Comparison of ENCODE assay signal across 15 mouse cellular contexts in genomic region chr14:8094931-8095561, GRCm38 (mm10). TPM values are rescaled to one million over a fixed set of nuclear protein-coding genes. Genes with fewer than 3 reads are reported as not detected.
DNase-seq lines count a peak whose midpoint lies in the region; ATAC-seq and TF ChIP-seq lines count a peak whose summit lies in the region.
"Had no signal": no experiment of that assay in that cellular context is flagged by ENCODE, and none has a peak within 500 bp of the region (broad histone marks: within the 10 kb centered on the region; RNA-seq: fewer than 3 reads in every experiment).

No protein-coding gene starts in this region.

- H3K36me3 ChIP-seq in heart, postnatal 0 days (replicated peaks; ENCODE audit: control insufficient read depth, insufficient read depth, low read length), result peaks cover 15% of the 10 kb centered on the region
- peaks cover 8% of the 10 kb centered on the region for H3K36me3 ChIP-seq in lung, embryonic 15.5 days
- H3K36me3 ChIP-seq in small intestine, adult 2 months (ENCODE audit: control insufficient read depth, insufficient read depth, low read length), result peaks cover 4% of the 10 kb centered on the region

- no peaks in the 10 kb centered on the region for H3K27me3 ChIP-seq in heart, postnatal 0 days (ENCODE audit: control insufficient read depth, insufficient read depth, low read length)
- H3K27me3 ChIP-seq in lung, embryonic 15.5 days, result no peaks in the 10 kb centered on the region
- H3K27me3 ChIP-seq in small intestine, adult 2 months (ENCODE audit: control insufficient read depth, insufficient read depth, low read length), result no peaks in the 10 kb centered on the region
- H3K27me3 ChIP-seq: hindbrain, embryonic 13.5 days; limb, embryonic 12.5 days; Patski had no signal

- 57% methylated on average over 3 of the region's 3 CpGs for WGBS in heart, postnatal 0 days
- 27% methylated on average over 3 of the region's 3 CpGs for WGBS in lung, embryonic 15.5 days
- WGBS in small intestine, adult 2 months, result 24% methylated on average over 3 of the region's 3 CpGs

- TF ChIP-seq EP300 in heart, postnatal 0 days (IDR thresholded peaks at IDR 0.05; ENCODE audit: low read depth), result no peak

- no peak overlapping the region for H3K4me3 ChIP-seq in heart, postnatal 0 days (ENCODE audit: low read depth, low read length)
- H3K4me3 ChIP-seq in lung, embryonic 15.5 days, result no peak overlapping the region
- H3K4me3 ChIP-seq in brown adipose tissue, adult 24 weeks (ENCODE audit: insufficient read depth, low read depth, low read length), result no peak overlapping the region; the same call in 1 of the 2 replicates
- H3K4me3 ChIP-seq in small intestine, adult 2 months (ENCODE audit: low read depth, low read length), result no peak overlapping the region
- H3K4me3 ChIP-seq: hindbrain, embryonic 13.5 days; limb, embryonic 12.5 days; midbrain, embryonic 10.5 days had no signal

- H3K4me1 ChIP-seq in heart, postnatal 0 days (ENCODE audit: control insufficient read depth, insufficient read depth), result peaks cover 8% of the 10 kb centered on the region
- peaks cover 23% of the 10 kb centered on the region for H3K4me1 ChIP-seq in lung, embryonic 15.5 days
- H3K4me1 ChIP-seq in brown adipose tissue, adult 24 weeks (ENCODE audit: control insufficient read depth, insufficient read depth, insufficient read length, low read length), result peaks cover 11% of the 10 kb centered on the region; the same call in 1 of the 2 replicates
- H3K4me1 ChIP-seq in small intestine, adult 2 months (ENCODE audit: control insufficient read depth, insufficient read depth, insufficient read length, low read length), result peaks cover 20% of the 10 kb centered on the region

- no peak for DNase-seq in heart, postnatal 0 days (ENCODE audit: low spot score)
- DNase-seq in heart, postnatal 25 days (ENCODE audit: low spot score), result no peak
- DNase-seq in lung, postnatal 36 days, result no peak
- no peak for DNase-seq in adrenal gland, adult 18-20 months (ENCODE audit: low spot score in 2 of 2)
- DNase-seq in MN1 (ENCODE audit: low spot score), result no peak
- DNase-seq: layer of hippocampus, postnatal 36 days; thymus, adult 18-20 months had no signal

- 0 out of 2 replicates have a peak overlapping the region, but pooled peaks have one; percentile 38 for H3K9ac ChIP-seq in heart, postnatal 0 days (replicated peaks; ENCODE audit: low read depth, low read length)
- no peak overlapping the region for H3K9ac ChIP-seq in lung, embryonic 15.5 days
- H3K9ac ChIP-seq: limb, embryonic 12.5 days had no signal

- TF ChIP-seq CTCF in heart, postnatal 0 days (IDR thresholded peaks at IDR 0.05; ENCODE audit: low read depth), result no peak
- no peak for TF ChIP-seq CTCF in small intestine, adult 2 months (IDR thresholded peaks at IDR 0.05; ENCODE audit: extremely low read depth, insufficient read length, insufficient replicate concordance, low read depth, low read length)

- peak overlapping the region; percentile 81 for H3K27ac ChIP-seq in heart, postnatal 0 days (ENCODE audit: low read depth)
- peak overlapping the region; percentile 69 for H3K27ac ChIP-seq in lung, embryonic 15.5 days
- H3K27ac ChIP-seq in brown adipose tissue, adult 24 weeks (replicated peaks; ENCODE audit: low read depth, low read length), result peak overlapping the region; percentile 82
- peak overlapping the region; percentile 90 for H3K27ac ChIP-seq in small intestine, adult 2 months (ENCODE audit: insufficient read depth, low read depth, low read length)
- H3K27ac ChIP-seq: hindbrain, embryonic 13.5 days; limb, embryonic 12.5 days; midbrain, embryonic 10.5 days had no signal

- intact Hi-C loops in heart, postnatal 25 days (cut with DNase I), result loop anchor here (5.0 to 10.0 kb wide), 4 partner anchors 122 to 252 kb away; partner anchors contain the start of genes Acox2 and Fam107a

- no peaks in the 10 kb centered on the region for H3K9me3 ChIP-seq in heart, postnatal 0 days (replicated peaks; ENCODE audit: control insufficient read depth, low read length)
- H3K9me3 ChIP-seq in lung, embryonic 15.5 days, result no peaks in the 10 kb centered on the region
- H3K9me3 ChIP-seq: hindbrain, embryonic 13.5 days; limb, embryonic 12.5 days; midbrain, embryonic 10.5 days had no signal

- no peak overlapping the region; the same call in 1 of the 2 replicates for H3K4me2 ChIP-seq in heart, postnatal 0 days (ENCODE audit: low read depth, low read length)
- peak overlapping the region; percentile 35 for H3K4me2 ChIP-seq in lung, embryonic 15.5 days
- H3K4me2 ChIP-seq: hindbrain, embryonic 13.5 days; limb, embryonic 12.5 days had no signal

- ATAC-seq in heart, postnatal 0 days (ENCODE audit: insufficient read depth, low read depth), result no peak
- peak; percentile 56; the same call in 1 of the 2 replicates for ATAC-seq in lung, embryonic 15.5 days (ENCODE audit: borderline replicate concordance, extremely low read depth, low FRiP score, low TSS enrichment)
- ATAC-seq: CD4-positive, CD25-positive, alpha-beta regulatory T cell, adult 4 months; Patski had no signal

- TF ChIP-seq POLR2A in small intestine, adult 2 months (IDR thresholded peaks at IDR 0.05; ENCODE audit: low read depth, low read length), result no peak

RNA-seq across cellular contexts. Expression of gene Pxk, which starts 3.0 kb away (rescaled TPM):
- total RNA-seq in heart, postnatal 0 days (2014; rRNA removed; ENCODE audit: low replicate concordance), result 14.5 and 23.7 TPM in 2 replicates
- polyA plus RNA-seq in heart, postnatal 0 days (2015; fragmentation: Nextera tagmentation; extraction: Ambion mirVana), result 26.2 and 28.9 TPM in 2 replicates
- total RNA-seq in heart, postnatal 25 days (2021), result 10 to 100 TPM; 20.0 to 23.2 TPM
- polyA plus RNA-seq in lung, embryonic 15.5 days (2015; fragmentation: Nextera tagmentation; extraction: Ambion mirVana), result 33.8 and 37.4 TPM in 2 replicates
- polyA plus RNA-seq in brown adipose tissue, adult 24 weeks (2012; ENCODE audit: insufficient read depth, insufficient read length, missing spikeins), result 14.4 and 20.0 TPM in 2 replicates
- polyA plus RNA-seq in small intestine, adult 2 months (2012; rRNA removed), result 11.8 and 40.6 TPM in 2 replicates
- 10 to 100 TPM; 73.3 to 86.3 TPM for total RNA-seq in adrenal gland, adult 18-20 months (2021)

RNA-seq across cellular contexts. Expression of gene Rpp14, which starts 14.9 kb away (rescaled TPM):
- 22.7 and 61.8 TPM in 2 replicates for total RNA-seq in heart, postnatal 0 days (2014; rRNA removed; ENCODE audit: low replicate concordance)
- 42.4 and 42.8 TPM in 2 replicates for polyA plus RNA-seq in heart, postnatal 0 days (2015; fragmentation: Nextera tagmentation; extraction: Ambion mirVana)
- total RNA-seq in heart, postnatal 25 days (2021), result 10 to 100 TPM; 19.0 to 23.8 TPM
- polyA plus RNA-seq in lung, embryonic 15.5 days (2015; fragmentation: Nextera tagmentation; extraction: Ambion mirVana), result 44.8 and 50.6 TPM in 2 replicates
- polyA plus RNA-seq in brown adipose tissue, adult 24 weeks (2012; ENCODE audit: insufficient read depth, insufficient read length, missing spikeins), result 38.1 and 48.7 TPM in 2 replicates
- 1.3 and 1.4 TPM in 2 replicates for polyA plus RNA-seq in small intestine, adult 2 months (2012; rRNA removed)
- 10 to 100 TPM; 37.5 to 48.9 TPM for total RNA-seq in adrenal gland, adult 18-20 months (2021)

Comparison
In these comparisons a context has a peak if more than half of its experiments do, and no peak if none do; other contexts are left out.
1. RNA of gene Rpp14, which starts 14.9 kb away (polyA plus RNA-seq): 44.8 to 50.6 TPM in lung, embryonic 15.5 days, 42.4 to 42.8 TPM in heart, postnatal 0 days and 38.1 to 48.7 TPM in brown adipose tissue, adult 24 weeks; 1.3 to 1.4 TPM in small intestine, adult 2 months; every median in the first group is over 10 times any median in the second.
2. Peak in every context shown above with its lines, with median percentiles within 50 percentile points of each other: H3K27ac ChIP-seq.